Mouse (Mus musculus): ENCODE data around the gene Ptpn14. TPM values are rescaled to one million over a fixed set of nuclear protein-coding genes. Genes with fewer than 3 reads are reported as not detected.

Gene Ptpn14
- total RNA-seq, 1 experiment: 27.1 TPM

- DNase-seq (ENCODE audit: low read depth, low spot score): no peak
- H3K4me3 ChIP-seq (ENCODE audit: insufficient read depth in 1 of 2, low read depth in 1 of 2, low read length in 2 of 2, poor library complexity in 1 of 2, severe bottlenecking in 1 of 2): no peak overlapping the region
- no peak overlapping the region for H3K9ac ChIP-seq (ENCODE audit: insufficient read depth, low read depth, low read length, poor library complexity, severe bottlenecking)
- TF ChIP-seq MAFK (IDR thresholded peaks at IDR 0.05; ENCODE audit: insufficient read depth, low read depth, low read length): no peak
- TF ChIP-seq ZNF384 (IDR thresholded peaks at IDR 0.05; ENCODE audit: low read depth, low read length): no peak
- no peak for TF ChIP-seq ZC3H11A (IDR thresholded peaks at IDR 0.05; ENCODE audit: borderline replicate concordance, low read depth, low read length)
- TF ChIP-seq HCFC1 (IDR thresholded peaks at IDR 0.05; ENCODE audit: borderline replicate concordance, insufficient read depth, low read length): no peak
- no peak for TF ChIP-seq CHD2 (IDR thresholded peaks at IDR 0.05; ENCODE audit: low read depth, low read length)
- H3K27ac ChIP-seq (ENCODE audit: insufficient read depth, low read depth, low read length, poor library complexity, severe bottlenecking): no peak overlapping the region
- peaks cover 3 to 16% of the 10 kb centered on the region in 2 experiments for H3K4me1 ChIP-seq (ENCODE audit: control insufficient read depth in 2 of 2, insufficient read depth in 2 of 2, low read length in 2 of 2, poor library complexity in 1 of 2)
- H3K36me3 ChIP-seq (ENCODE audit: control insufficient read depth, insufficient read depth, low read length, poor library complexity, severe bottlenecking): peaks cover 2% of the 10 kb centered on the region; the same call in 1 of the 2 replicates
- in situ Hi-C loops (cut with MboI; ENCODE audit: low sequenced_read_pairs in 2 of 2, unreplicated experiment in 2 of 2): no loop called here
- no peaks in the 10 kb centered on the region for H3K9me3 ChIP-seq (ENCODE audit: control insufficient read depth, insufficient read depth, low read depth, low read length)
These were observed 151.1 kb downstream of the Ptpn14 start for GRCm38 (mm10) chr1:189879212-189879611.

- Histone ChIP-seq H3K36me3 (ENCODE audit: control insufficient read depth, insufficient read depth, low read length, poor library complexity, severe bottlenecking) (peaks cover 2% of the 10 kb centered on the region; the same call in 1 of the 2 replicates), H3K4me3 (ENCODE audit: insufficient read depth in 1 of 2, low read depth in 1 of 2, low read length in 2 of 2, poor library complexity in 1 of 2, severe bottlenecking in 1 of 2) (no peak overlapping the region), H3K9me3 (ENCODE audit: control insufficient read depth, insufficient read depth, low read depth, low read length) (no peaks in the 10 kb centered on the region), H3K27ac (ENCODE audit: insufficient read depth, low read depth, low read length, poor library complexity, severe bottlenecking) (no peak overlapping the region), H3K4me1 (ENCODE audit: control insufficient read depth in 2 of 2, insufficient read depth in 2 of 2, low read length in 2 of 2, poor library complexity in 1 of 2) (peaks cover 3 to 15% of the 10 kb centered on the region in 2 experiments), H3K9ac (ENCODE audit: insufficient read depth, low read depth, low read length, poor library complexity, severe bottlenecking) (no peak overlapping the region)
- no peak for DNase-seq (ENCODE audit: low read depth, low spot score)
- in situ Hi-C loops (cut with MboI; ENCODE audit: low sequenced_read_pairs in 2 of 2, unreplicated experiment in 2 of 2): loop anchor here in 1 of 2 experiments (10.0 kb wide), 1 partner anchor 95 kb away; no protein-coding TSS in a partner anchor
- no peak for TF ChIP-seq ZNF384 (IDR thresholded peaks at IDR 0.05; ENCODE audit: low read depth, low read length)
- TF ChIP-seq MAFK (IDR thresholded peaks at IDR 0.05; ENCODE audit: insufficient read depth, low read depth, low read length): no peak
- TF ChIP-seq HCFC1 (IDR thresholded peaks at IDR 0.05; ENCODE audit: borderline replicate concordance, insufficient read depth, low read length): no peak
- TF ChIP-seq CHD2 (IDR thresholded peaks at IDR 0.05; ENCODE audit: low read depth, low read length): no peak
- no peak for TF ChIP-seq ZC3H11A (IDR thresholded peaks at IDR 0.05; ENCODE audit: borderline replicate concordance, low read depth, low read length)
These were observed 151.9 kb downstream of the Ptpn14 start for GRCm38 (mm10) chr1:189879965-189880364.

GRCm38 (mm10) chr1:189880745-189881144 lies 152.7 kb downstream of the Ptpn14 start:
- Histone ChIP-seq H3K4me1 (ENCODE audit: control insufficient read depth in 2 of 2, insufficient read depth in 2 of 2, low read length in 2 of 2, poor library complexity in 1 of 2) (peaks cover under 1 to 15% of the 10 kb centered on the region in 2 experiments), H3K36me3 (ENCODE audit: control insufficient read depth, insufficient read depth, low read length, poor library complexity, severe bottlenecking) (peaks cover 2% of the 10 kb centered on the region; the same call in 1 of the 2 replicates), H3K9me3 (ENCODE audit: control insufficient read depth, insufficient read depth, low read depth, low read length) (no peaks in the 10 kb centered on the region), H3K4me3 (ENCODE audit: insufficient read depth in 1 of 2, low read depth in 1 of 2, low read length in 2 of 2, poor library complexity in 1 of 2, severe bottlenecking in 1 of 2) (no peak overlapping the region), H3K9ac (ENCODE audit: insufficient read depth, low read depth, low read length, poor library complexity, severe bottlenecking) (no peak overlapping the region), H3K27ac (ENCODE audit: insufficient read depth, low read depth, low read length, poor library complexity, severe bottlenecking) (no peak overlapping the region)
- no peak for DNase-seq (ENCODE audit: low read depth, low spot score)
- in situ Hi-C loops (cut with MboI; ENCODE audit: low sequenced_read_pairs in 2 of 2, unreplicated experiment in 2 of 2): loop anchor here in 1 of 2 experiments (10.0 kb wide), 1 partner anchor 94 kb away; no protein-coding TSS in a partner anchor
- TF ChIP-seq ZC3H11A (IDR thresholded peaks at IDR 0.05; ENCODE audit: borderline replicate concordance, low read depth, low read length) (no peak), HCFC1 (IDR thresholded peaks at IDR 0.05; ENCODE audit: borderline replicate concordance, insufficient read depth, low read length) (no peak), MAFK (IDR thresholded peaks at IDR 0.05; ENCODE audit: insufficient read depth, low read depth, low read length) (no peak), ZNF384 (IDR thresholded peaks at IDR 0.05; ENCODE audit: low read depth, low read length) (no peak), CHD2 (IDR thresholded peaks at IDR 0.05; ENCODE audit: low read depth, low read length) (no peak)

- no peak for TF ChIP-seq ZC3H11A (IDR thresholded peaks at IDR 0.05; ENCODE audit: borderline replicate concordance, low read depth, low read length)
- TF ChIP-seq CHD2 (IDR thresholded peaks at IDR 0.05; ENCODE audit: low read depth, low read length): no peak
- no peak for TF ChIP-seq MAFK (IDR thresholded peaks at IDR 0.05; ENCODE audit: insufficient read depth, low read depth, low read length)
- no peak for TF ChIP-seq ZNF384 (IDR thresholded peaks at IDR 0.05; ENCODE audit: low read depth, low read length)
- TF ChIP-seq HCFC1 (IDR thresholded peaks at IDR 0.05; ENCODE audit: borderline replicate concordance, insufficient read depth, low read length): no peak
- in situ Hi-C loops (cut with MboI; ENCODE audit: low sequenced_read_pairs in 2 of 2, unreplicated experiment in 2 of 2): loop anchor here in 1 of 2 experiments (10.0 kb wide), 1 partner anchor 92 kb away; no protein-coding TSS in a partner anchor
- H3K4me1 ChIP-seq (ENCODE audit: control insufficient read depth in 2 of 2, insufficient read depth in 2 of 2, low read length in 2 of 2, poor library complexity in 1 of 2): peaks cover 0 to 15% of the 10 kb centered on the region in 2 experiments; a peak in 2 of 4 replicates
- peak; percentile 75 for DNase-seq (ENCODE audit: low read depth, low spot score)
- H3K36me3 ChIP-seq (ENCODE audit: control insufficient read depth, insufficient read depth, low read length, poor library complexity, severe bottlenecking): peaks cover 2% of the 10 kb centered on the region; the same call in 1 of the 2 replicates
- no peaks in the 10 kb centered on the region for H3K9me3 ChIP-seq (ENCODE audit: control insufficient read depth, insufficient read depth, low read depth, low read length)
- H3K27ac ChIP-seq (ENCODE audit: insufficient read depth, low read depth, low read length, poor library complexity, severe bottlenecking): no peak overlapping the region
- no peak overlapping the region for H3K9ac ChIP-seq (ENCODE audit: insufficient read depth, low read depth, low read length, poor library complexity, severe bottlenecking)
- peak overlapping the region in 1 of 2 experiments; percentile 48; a peak in 1 of 4 replicates for H3K4me3 ChIP-seq (ENCODE audit: insufficient read depth in 1 of 2, low read depth in 1 of 2, low read length in 2 of 2, poor library complexity in 1 of 2, severe bottlenecking in 1 of 2)
These were observed 154.8 kb downstream of the Ptpn14 start for GRCm38 (mm10) chr1:189882886-189883285.
